Mouse (Mus musculus) layer of hippocampus, adult 11-12 months (tissue): ENCODE measurements around the gene Cd274.

Experiments used
- DNase-seq: peaks from one replicate; pipeline ENCODE4 v3.0.0; 2022; ENCODE audit warnings: low spot score

The Cd274 gene

GRCm38 (mm10) chr19:29366969-29367622, at the start of gene Cd274, which contains the start of gene Plgrkt:
TSS of gene Cd274 (plus strand) at chr19:29367455.
TSS of gene Plgrkt (minus strand) at chr19:29367390.
- peak; percentile 68 for DNase-seq

DNA sequence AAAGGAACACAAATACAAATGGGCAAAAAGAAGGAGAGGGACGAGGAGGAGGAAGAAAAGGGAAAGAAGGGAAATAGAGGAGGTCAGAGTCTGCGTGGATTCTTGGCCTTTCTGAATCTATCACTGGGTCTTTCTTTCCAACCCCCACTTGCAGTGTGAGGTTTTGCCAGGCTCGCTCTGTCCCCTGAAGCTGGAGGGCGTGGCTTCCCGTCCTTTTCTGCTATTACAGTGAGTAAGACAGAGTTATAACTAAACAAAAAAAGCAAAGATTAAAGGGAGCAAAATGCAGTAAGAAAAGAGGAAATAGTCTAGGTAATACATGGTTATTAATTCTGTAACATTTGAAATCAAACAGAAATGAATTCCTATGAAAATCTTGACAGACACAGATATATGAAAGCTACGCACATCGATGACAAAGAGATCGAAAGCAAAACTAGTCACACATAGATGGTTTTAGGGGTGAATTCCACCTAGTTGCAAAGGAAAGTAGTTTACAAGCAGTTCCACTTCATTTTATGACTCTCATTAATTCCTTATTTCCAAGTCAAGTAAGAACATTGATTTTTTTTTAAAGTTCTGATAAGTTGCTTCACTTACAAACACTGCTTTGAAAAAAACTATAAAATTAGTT, 43.7 kb upstream of the Cd274 start:
- no peak for DNase-seq

DNA sequence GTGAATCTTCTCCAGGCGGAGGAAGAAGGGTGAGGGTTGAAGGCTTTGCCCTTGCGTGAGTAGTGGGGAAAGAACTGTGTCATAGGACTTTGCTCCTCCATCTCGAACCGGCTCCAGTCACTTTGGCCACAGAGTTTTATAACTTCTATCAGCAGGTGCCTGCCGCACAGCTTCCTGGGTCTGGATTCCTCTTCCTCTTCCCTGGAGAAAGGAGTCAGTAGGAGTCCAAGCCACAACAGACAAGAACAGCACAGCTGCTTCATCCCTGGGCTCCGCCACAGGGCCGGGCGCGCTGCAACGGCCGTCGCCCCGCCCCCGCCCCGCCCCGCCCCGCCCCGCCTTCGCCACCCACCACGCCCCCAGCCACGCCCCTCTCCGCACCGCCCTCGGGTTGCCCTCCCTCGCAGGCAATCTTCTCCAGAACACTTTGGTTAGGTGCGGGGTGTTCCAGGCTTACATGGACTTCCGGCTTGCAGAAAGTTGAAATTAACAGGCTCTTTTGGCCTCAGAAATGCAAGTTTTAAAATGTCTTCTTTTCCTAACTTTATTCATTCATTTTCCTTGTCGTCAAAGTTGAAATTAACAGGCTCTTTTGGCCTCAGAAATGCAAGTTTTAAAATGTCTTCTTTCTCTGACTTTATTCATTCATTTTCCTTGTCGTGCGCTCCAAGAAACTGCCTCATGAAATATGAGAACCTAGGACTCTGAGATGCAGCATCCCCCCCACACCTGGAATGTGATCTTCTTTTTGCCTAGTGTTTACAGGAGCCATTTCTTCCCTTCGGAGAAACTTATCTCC, 42.0 kb upstream of the Cd274 start, which contains the start of gene Insl6:
Gene Insl6 (minus strand): TSS at position 304 of the 799 bp plus-strand sequence.
- DNase-seq = no peak

- DNase-seq = no peak
These were observed 41.4 kb upstream of the Cd274 start for GRCm38 (mm10) chr19:29325852-29326180.

GRCm38 (mm10) chr19:29326396-29326795, 40.9 kb upstream of the Cd274 start:
- DNase-seq = no peak

DNA sequence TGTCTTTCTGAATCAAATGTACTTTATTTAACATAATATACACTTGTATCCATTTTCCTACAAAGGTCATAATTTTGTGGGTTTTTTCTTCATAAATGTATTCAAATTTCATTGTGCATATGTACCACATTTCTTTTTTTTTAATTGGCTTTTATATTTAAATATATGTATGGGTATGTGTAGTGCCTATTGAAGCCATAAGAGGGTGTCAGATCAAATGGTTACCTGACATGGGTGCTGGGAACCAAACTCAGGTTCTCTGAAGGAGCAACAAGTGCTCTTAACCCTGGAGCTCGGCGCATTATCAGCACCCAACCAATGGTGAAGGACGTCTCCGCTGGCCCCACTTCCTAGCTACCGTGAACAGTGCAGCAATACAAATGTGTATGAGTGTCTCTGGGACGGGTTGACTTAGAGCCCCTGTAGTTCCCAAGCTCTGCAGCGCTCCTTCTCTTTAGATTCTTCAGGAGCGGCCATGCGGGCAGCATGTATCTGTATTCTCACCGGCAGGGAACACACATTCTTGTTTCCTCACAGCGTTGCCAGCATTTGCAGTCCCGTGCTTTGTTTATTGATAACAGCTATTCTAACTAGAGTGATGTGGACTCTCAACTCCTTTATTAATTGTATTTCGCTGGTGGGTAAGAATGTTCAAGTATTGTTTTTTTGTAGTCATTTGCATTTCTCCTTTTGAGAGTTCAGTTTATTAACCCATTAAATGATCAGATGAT, 40.3 kb upstream of the Cd274 start:
- no peak for DNase-seq

DNA sequence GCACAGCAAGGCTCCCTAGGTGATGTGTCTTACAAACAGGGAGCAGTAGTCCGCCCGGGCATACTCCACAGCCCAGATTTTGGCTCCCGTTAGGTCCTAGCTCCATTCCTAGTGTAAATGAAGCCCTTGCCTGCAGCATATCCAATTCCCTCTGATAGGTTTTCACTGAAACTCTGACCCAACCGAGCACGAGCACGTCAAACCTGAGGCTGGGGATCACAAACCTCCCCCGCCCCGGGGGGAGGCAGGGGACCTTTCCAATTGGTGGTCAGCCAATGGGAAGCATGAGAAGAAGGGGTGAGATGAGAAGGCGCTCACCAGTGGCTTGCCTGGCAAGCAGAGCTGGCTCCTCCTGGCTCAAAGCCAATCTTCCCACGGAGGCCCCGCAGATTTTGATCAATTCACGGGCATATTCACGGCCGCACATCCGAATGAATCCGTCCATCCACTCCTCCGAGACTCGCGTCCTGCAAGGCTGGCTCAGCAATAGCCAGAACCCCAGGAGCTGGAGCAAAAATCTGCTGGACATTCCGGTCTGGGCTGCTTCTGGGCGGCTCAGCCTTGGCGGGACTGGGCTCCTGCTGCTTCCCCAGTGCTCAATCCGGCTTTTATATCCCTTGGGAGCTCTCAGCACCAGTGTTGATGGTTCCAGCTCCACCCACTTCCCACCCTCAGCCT, 33.0 kb upstream of the Cd274 start, which contains the start of gene Rln1:
Gene Rln1 (minus strand): TSS at position 603 of the 678 bp plus-strand sequence.
- DNase-seq = no peak

DNA sequence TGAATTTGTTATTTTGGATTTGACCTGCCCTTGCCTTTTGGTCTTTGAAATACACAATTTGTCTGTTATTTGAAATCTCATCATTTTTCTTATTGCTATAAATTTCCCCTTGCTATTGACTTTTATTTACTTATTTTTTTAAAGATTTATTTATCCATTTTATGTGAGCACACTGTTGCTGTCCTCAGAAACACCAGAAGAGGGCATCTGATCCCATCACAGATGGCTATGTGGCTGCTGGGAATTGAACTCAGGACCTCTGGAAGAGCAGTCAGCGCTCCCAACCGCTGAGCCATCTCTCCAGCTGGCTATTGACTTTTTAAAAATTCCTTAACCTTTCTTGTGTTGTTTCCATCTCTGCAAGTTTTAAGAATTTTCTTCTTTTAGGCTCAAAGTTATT, 30.6 kb upstream of the Cd274 start:
- no peak for DNase-seq

GRCm38 (mm10) chr19:29341029-29341428, 26.2 kb upstream of the Cd274 start:
- no peak for DNase-seq

- DNase-seq = no peak
These were observed 25.0 kb upstream of the Cd274 start for GRCm38 (mm10) chr19:29342281-29342680.

- DNase-seq = no peak
These were observed 22.4 kb upstream of the Cd274 start for GRCm38 (mm10) chr19:29344868-29345267.

DNA sequence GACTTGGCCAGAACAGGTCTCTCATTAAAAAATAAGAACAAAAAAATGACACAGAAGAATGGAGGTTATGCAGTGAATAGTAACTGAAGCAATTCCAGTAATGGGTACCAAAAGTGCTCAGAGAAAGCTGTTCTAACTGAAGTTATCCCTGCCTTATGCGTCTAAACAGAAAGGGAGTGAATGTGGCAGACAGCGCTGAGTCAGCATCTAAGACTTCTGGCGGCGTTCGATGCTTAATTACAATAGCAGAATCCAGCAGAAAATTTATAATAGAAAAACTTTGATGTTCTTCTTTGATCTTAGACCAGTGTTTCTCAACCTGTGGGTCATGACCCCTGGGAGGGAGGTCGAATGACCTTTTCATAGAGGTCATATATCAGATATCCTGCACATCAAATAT, 21.6 kb upstream of the Cd274 start:
- DNase-seq = no peak

GRCm38 (mm10) chr19:29350991-29351390, 16.3 kb upstream of the Cd274 start:
- DNase-seq = no peak

DNA sequence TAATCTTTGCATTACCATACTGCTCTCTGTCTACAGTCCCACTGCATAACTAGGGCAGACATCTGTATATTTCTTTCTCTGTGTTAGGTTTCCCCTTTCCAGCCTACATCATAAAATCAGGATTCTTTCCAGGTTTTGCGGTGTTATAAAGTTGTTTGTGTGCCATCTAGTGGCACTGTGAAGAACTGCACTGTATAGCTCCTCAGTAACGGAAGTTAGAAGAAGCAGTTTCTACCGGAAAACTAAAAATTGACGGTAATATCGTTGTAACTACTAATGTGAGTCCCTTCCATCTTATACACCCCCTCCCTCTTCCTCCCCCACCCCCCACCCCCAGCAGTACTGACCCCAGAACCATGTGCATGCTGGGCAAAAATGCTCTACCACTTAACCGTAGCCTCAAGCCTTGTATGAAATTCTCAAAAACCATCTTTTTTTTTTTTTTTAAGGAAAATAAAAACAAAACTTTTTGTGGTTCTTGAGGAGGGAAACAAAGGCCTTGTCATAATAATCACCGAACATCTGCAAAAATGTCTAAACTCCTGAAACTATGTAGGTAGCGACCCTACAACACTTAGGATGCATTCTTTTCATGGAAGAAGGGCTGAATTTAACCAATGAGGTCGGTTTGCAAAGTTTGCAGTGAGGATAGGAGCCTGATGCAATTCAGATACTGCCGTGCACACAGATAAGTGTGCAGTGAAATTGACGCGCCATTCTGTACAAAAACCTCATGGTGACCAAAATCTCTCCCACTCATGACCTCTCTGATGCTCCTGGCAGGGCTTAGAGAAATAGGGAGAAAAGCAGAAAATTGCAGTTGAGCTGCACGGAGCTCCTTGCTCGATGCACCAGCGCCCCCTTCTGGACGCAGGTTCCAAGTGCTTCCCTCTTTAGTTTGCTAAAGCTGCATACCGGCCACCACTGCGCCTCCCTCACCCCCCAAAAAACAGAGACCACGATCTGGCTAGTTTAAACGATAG, 12.1 kb upstream of the Cd274 start:
- peak; percentile 89 for DNase-seq

DNA sequence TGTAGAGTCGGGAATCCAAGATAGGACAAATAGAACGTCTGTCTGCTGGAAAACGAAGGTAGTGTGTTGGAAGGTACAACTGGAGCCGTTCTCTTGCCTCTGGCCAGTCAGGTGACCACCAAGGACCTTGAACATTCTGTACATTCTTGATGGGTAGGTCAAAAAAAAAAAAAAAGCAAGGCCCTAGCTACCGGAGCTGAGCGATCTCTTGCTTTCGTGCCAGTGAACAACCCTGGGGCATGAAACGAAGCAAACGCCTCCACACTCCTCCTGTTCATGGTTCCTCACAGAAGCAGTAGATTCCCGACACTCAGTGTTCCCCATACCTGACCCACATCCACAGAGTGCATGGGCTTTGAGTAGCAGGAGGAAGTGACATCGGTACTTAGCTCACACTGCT, 11.0 kb upstream of the Cd274 start:
- no peak for DNase-seq

GRCm38 (mm10) chr19:29360251-29360650, 7.0 kb upstream of the Cd274 start:
- no peak for DNase-seq

- DNase-seq = peak; percentile 92
These were observed 5.7 kb upstream of the Cd274 start for GRCm38 (mm10) chr19:29361468-29362130.

GRCm38 (mm10) chr19:29362173-29362930, 4.9 kb upstream of the Cd274 start:
- DNase-seq = no peak

- DNase-seq = no peak
These were observed 3.7 kb upstream of the Cd274 start for GRCm38 (mm10) chr19:29363557-29363956.
